8 mouse cellular contexts compared by ENCODE assay signal in the genomic region with DNA sequence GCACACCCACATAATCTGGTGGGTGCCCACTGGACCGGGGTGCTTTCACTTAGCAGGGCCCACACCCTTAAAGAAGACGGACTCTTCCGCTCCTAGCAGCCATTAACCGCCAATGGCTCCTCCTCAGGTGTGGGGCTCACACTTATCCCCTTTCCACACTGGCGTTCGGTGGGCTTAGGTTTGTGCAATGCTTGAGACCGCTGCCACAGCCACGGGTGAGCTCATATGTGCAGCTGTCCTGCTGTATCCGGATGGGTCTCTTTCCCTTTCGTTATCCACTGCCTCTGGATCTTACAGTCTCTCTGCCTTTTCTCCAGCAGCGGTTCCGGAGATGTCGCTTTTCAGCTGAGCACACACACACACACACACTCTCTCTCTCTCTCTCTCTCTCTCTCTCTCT. TPM values are rescaled to one million over a fixed set of nuclear protein-coding genes. Genes with fewer than 3 reads are reported as not detected.
DNase-seq lines count a peak whose midpoint lies in the region; ATAC-seq and TF ChIP-seq lines count a peak whose summit lies in the region.

No protein-coding gene starts in this region.

- peak overlapping the region; percentile 72 for H3K4me2 ChIP-seq in CH12.LX (ENCODE audit: insufficient read depth, low read depth, poor library complexity, severe bottlenecking)
- peak overlapping the region; percentile 51 for H3K4me2 ChIP-seq in forebrain, embryonic 14.5 days (ENCODE audit: low read length)
- peak overlapping the region; percentile 33 for H3K4me2 ChIP-seq in liver, embryonic 16.5 days (ENCODE audit: low read depth, low read length)

- no peak for TF ChIP-seq CTCF in gastrocnemius, adult 2 months (IDR thresholded peaks at IDR 0.05)
- TF ChIP-seq CTCF in CH12.LX (conservative IDR thresholded peaks at IDR 0.05 in 1 of 2, IDR thresholded peaks at IDR 0.05 in 1 of 2; ENCODE audit: low read depth in 2 of 2, low read length in 2 of 2), result no peak

- peak overlapping the region; percentile 58 for H3K4me3 ChIP-seq in gastrocnemius, adult 2 months
- H3K4me3 ChIP-seq in CH12.LX (replicated peaks in 1 of 3; ENCODE audit: low read depth in 2 of 3, low read length in 2 of 3, poor library complexity in 1 of 3), result peak overlapping the region in 2 of 3 experiments; percentile 30 to 39
- peak overlapping the region; percentile 26 for H3K4me3 ChIP-seq in forebrain, embryonic 14.5 days (ENCODE audit: low read depth, low read length)
- H3K4me3 ChIP-seq in liver, embryonic 16.5 days (ENCODE audit: low read depth, low read length), result peak overlapping the region; percentile 29

- H3K79me2 ChIP-seq in CH12.LX (replicated peaks; ENCODE audit: control insufficient read depth, extremely low read depth, insufficient read depth, poor library complexity, severe bottlenecking), result no peaks in the 10 kb centered on the region

- TF ChIP-seq EP300 in CH12.LX (IDR thresholded peaks at IDR 0.05; ENCODE audit: low read length), result no peak

- in situ Hi-C loops in CH12.LX (cut with MboI; ENCODE audit: low pct_ligation_motif_present, low pct_unique_long_range_greater_than_20kb, low sequenced_read_pairs), result no loop called here

- 0 out of 2 replicates have a peak overlapping the region, but pooled peaks have one; percentile 13 for H3K9ac ChIP-seq in CH12.LX (ENCODE audit: insufficient read depth, low read depth)
- H3K9ac ChIP-seq in forebrain, embryonic 14.5 days (ENCODE audit: low read length), result peak overlapping the region; percentile 49
- H3K9ac ChIP-seq in liver, embryonic 16.5 days (ENCODE audit: low read depth, low read length), result no peak overlapping the region

- peaks cover 0 to 7% of the 10 kb centered on the region in 2 experiments; a peak in 2 of 4 replicates for H3K4me1 ChIP-seq in CH12.LX (ENCODE audit: control insufficient read depth in 1 of 2, insufficient read depth in 2 of 2)
- no peaks in the 10 kb centered on the region for H3K4me1 ChIP-seq in forebrain, embryonic 14.5 days (ENCODE audit: control insufficient read depth, insufficient read depth, low read length)
- no peaks in the 10 kb centered on the region for H3K4me1 ChIP-seq in liver, embryonic 16.5 days (ENCODE audit: control insufficient read depth, low read depth, low read length)

- DNase-seq in gastrocnemius, adult 2 months, result no peak
- no peak for DNase-seq in gastrocnemius, adult 8-10 months (ENCODE audit: low spot score in 2 of 2)
- no peak for DNase-seq in CH12.LX (ENCODE audit: extremely low read depth)
- peak; percentile 40 for DNase-seq in forebrain, embryonic 14.5 days (ENCODE audit: low spot score)
- no peak for DNase-seq in left cerebral cortex, postnatal 10 days (ENCODE audit: extremely low spot score in 1 of 2, low spot score in 2 of 2)
- no peak for DNase-seq in left cerebral cortex, postnatal 36 days (ENCODE audit: low spot score in 2 of 2)
- DNase-seq in testis, postnatal 10 days (ENCODE audit: low spot score), result no peak

- H3K36me3 ChIP-seq in CH12.LX (replicated peaks in 1 of 2; ENCODE audit: control insufficient read depth in 1 of 2, insufficient read depth in 1 of 2, low read length in 1 of 2), result no peaks in the 10 kb centered on the region
- no peaks in the 10 kb centered on the region for H3K36me3 ChIP-seq in forebrain, embryonic 14.5 days (ENCODE audit: control insufficient read depth, insufficient read depth, low read length)
- no peaks in the 10 kb centered on the region for H3K36me3 ChIP-seq in liver, embryonic 16.5 days (ENCODE audit: control insufficient read depth, insufficient read depth)

- dilution Hi-C loops in CH12.LX (cut with MboI; ENCODE audit: extremely low pct_ligation_motif_present, extremely low pct_unique_long_range_greater_than_20kb, low sequenced_read_pairs), result no loop called here

- ATAC-seq in forebrain, embryonic 14.5 days, result peak; percentile 74
- ATAC-seq in liver, embryonic 16.5 days (ENCODE audit: low read depth), result no peak

- H3K27ac ChIP-seq in gastrocnemius, adult 2 months, result no peak overlapping the region
- H3K27ac ChIP-seq in CH12.LX (ENCODE audit: insufficient read depth, low read depth), result no peak overlapping the region
- no peak overlapping the region; the same call in 1 of the 2 replicates for H3K27ac ChIP-seq in forebrain, embryonic 14.5 days (ENCODE audit: low read depth, low read length)
- H3K27ac ChIP-seq in liver, embryonic 16.5 days (ENCODE audit: low read length), result no peak overlapping the region

- intact Hi-C loops in gastrocnemius, adult 2 months (cut with DNase I), result loop anchor here (5.0 kb wide), 1 partner anchor 186 kb away; no protein-coding TSS in a partner anchor
- intact Hi-C loops in left cerebral cortex, postnatal 10 days (cut with DNase I), result loop anchor here (5.0 kb wide), 1 partner anchor 186 kb away; no protein-coding TSS in a partner anchor
- intact Hi-C loops in left cerebral cortex, postnatal 36 days (cut with DNase I), result loop anchor here (2.0 to 5.0 kb wide), 2 partner anchors 111 to 186 kb away; partner anchors contain the start of gene Myrip

- TF ChIP-seq RAD21 in CH12.LX (IDR thresholded peaks at IDR 0.05; ENCODE audit: low read depth, low read length), result no peak

- H3K9me3 ChIP-seq in CH12.LX (replicated peaks; ENCODE audit: low read length), result no peaks in the 10 kb centered on the region
- H3K9me3 ChIP-seq in forebrain, embryonic 14.5 days (replicated peaks; ENCODE audit: control insufficient read depth, low read length), result no peaks in the 10 kb centered on the region
- no peaks in the 10 kb centered on the region for H3K9me3 ChIP-seq in liver, embryonic 16.5 days (replicated peaks; ENCODE audit: control insufficient read depth, low read length)

- TF ChIP-seq POLR2A in CH12.LX (IDR thresholded peaks at IDR 0.05; ENCODE audit: low read depth, low read length), result no peak

- H3K27me3 ChIP-seq in CH12.LX (replicated peaks), result peaks cover 24% of the 10 kb centered on the region
- no peaks in the 10 kb centered on the region for H3K27me3 ChIP-seq in forebrain, embryonic 14.5 days (replicated peaks; ENCODE audit: control insufficient read depth, insufficient read depth, low read length)
- no peaks in the 10 kb centered on the region for H3K27me3 ChIP-seq in liver, embryonic 16.5 days (ENCODE audit: control insufficient read depth, insufficient read depth, low read depth, low read length)

- WGBS in forebrain, embryonic 14.5 days, result 37% methylated on average over 13 of the region's 13 CpGs
- 36% methylated on average over 13 of the region's 13 CpGs for WGBS in liver, embryonic 16.5 days (ENCODE audit: insufficient replicate concordance)

TF ChIP-seq in CH12.LX, 34 proteins besides CTCF, POLR2A, EP300 and RAD21:
- TF ChIP-seq MEF2A (IDR thresholded peaks at IDR 0.05; ENCODE audit: borderline replicate concordance, low read depth, low read length) (no peak), RCOR1 (conservative IDR thresholded peaks at IDR 0.05; ENCODE audit: low read depth, low read length) (no peak), ELF1 (IDR thresholded peaks at IDR 0.05; ENCODE audit: low read depth, low read length) (no peak), GABPA (IDR thresholded peaks at IDR 0.05; ENCODE audit: insufficient replicate concordance, low read depth, low read length) (no peak), KAT2A (IDR thresholded peaks at IDR 0.05; ENCODE audit: insufficient replicate concordance, low read length) (no peak), JUND (conservative IDR thresholded peaks at IDR 0.05; ENCODE audit: low read depth, low read length) (no peak)
TF ChIP-seq in CH12.LX: peak in this region for 0.

RNA-seq across cellular contexts. Expression of gene Mobp, which starts 41.4 kb away (rescaled TPM):
- total RNA-seq in gastrocnemius, adult 2 months (2021), result not detected
- total RNA-seq in gastrocnemius, adult 8-10 months (2022), result not detected
- total RNA-seq in CH12.LX (2012; rRNA removed) (not detected in 2 replicates), CH12.LX (2014; rRNA removed) (not detected in 2 replicates)
- 0.17 TPM in 1 of 2 replicates, not detected in the other for polyA plus RNA-seq in CH12.LX (2012; ENCODE audit: insufficient read length, low read depth)
- polyA plus RNA-seq in forebrain, embryonic 14.5 days (2014; fragmentation: Nextera tagmentation; extraction: Ambion mirVana), result 0.17 and 0.20 TPM in 2 replicates
- polyA plus RNA-seq in liver, embryonic 16.5 days (2015; fragmentation: Nextera tagmentation; extraction: Ambion mirVana), result not detected in 2 replicates
- 10 to 100 TPM; 18.6 to 57.9 TPM for total RNA-seq in left cerebral cortex, postnatal 10 days (2021)
- total RNA-seq in left cerebral cortex, postnatal 36 days (2021), result 100 to 1,000 TPM; 355 to 475 TPM

Comparison
In these comparisons a context has a peak if more than half of its experiments do, and no peak if none do; other contexts are left out.
1. RNA of gene Mobp, which starts 41.4 kb away (total RNA-seq): 355 to 475 TPM in left cerebral cortex, postnatal 36 days and 18.6 to 57.9 TPM in left cerebral cortex, postnatal 10 days; not detected in gastrocnemius, adult 8-10 months, not detected in gastrocnemius, adult 2 months and not detected in CH12.LX; every median in the first group is over 10 times any median in the second.
2. Peak in every context shown above with its lines, with median percentiles within 50 percentile points of each other: H3K4me3 ChIP-seq and H3K4me2 ChIP-seq.